Mouse (Mus musculus): ENCODE results near the gene Sergef. TPM values are rescaled to one million over a fixed set of nuclear protein-coding genes. Genes with fewer than 3 reads are reported as not detected.

The Sergef gene
- polyA plus RNA-seq, 1 experiment from 2014 or later = 45.6 TPM

DNA sequence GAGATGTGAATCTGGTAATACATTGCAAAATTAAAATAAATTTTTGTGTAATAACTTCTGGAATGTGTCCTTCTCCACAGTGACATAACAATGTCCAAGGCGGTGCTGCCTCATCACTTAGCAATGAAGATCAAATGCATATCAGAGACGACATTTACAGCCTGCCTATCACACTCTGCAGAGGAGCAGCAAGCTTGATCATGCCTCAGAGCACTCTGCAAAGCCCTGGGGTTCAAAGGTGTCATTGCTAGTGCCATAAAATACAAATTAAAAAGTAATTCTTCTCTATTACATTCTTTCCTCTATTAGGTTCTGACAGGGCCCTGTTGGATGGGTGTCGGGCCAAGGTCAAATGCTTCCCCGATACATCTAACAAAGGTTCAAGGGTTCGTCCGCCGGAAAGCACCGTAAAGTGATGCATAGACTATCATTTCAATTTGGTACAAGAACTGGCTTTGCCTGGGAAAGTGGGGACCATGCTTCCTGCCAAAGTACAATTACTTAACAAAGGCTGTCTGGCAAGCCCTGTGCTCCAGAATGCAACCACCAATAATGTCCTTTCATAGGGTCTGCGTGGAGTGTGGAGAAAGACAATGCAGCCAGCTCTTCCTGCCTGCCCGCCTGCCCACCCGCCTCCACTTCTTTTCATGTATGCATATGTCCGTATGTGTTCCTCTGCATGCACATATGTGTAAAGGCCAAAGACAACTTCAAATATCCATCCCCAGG lies 130.9 kb downstream of the Sergef start:
- no peak overlapping the region for H3K4me3 ChIP-seq
- peak; percentile 25; the same call in 1 of the 2 replicates for ATAC-seq (replicated peaks)
- no peak overlapping the region for H3K9ac ChIP-seq
- H3K9me3 ChIP-seq = no peaks in the 10 kb centered on the region
- peaks cover 26% of the 10 kb centered on the region for H3K4me1 ChIP-seq
- H3K27me3 ChIP-seq (replicated peaks) = no peaks in the 10 kb centered on the region
- peak overlapping the region; percentile 77 for H3K27ac ChIP-seq
- peak overlapping the region; percentile 40; the same call in 1 of the 2 replicates for H3K4me2 ChIP-seq
- 43% methylated on average over 12 of the region's 12 CpGs for WGBS
- H3K36me3 ChIP-seq (replicated peaks) = no peaks in the 10 kb centered on the region

DNA sequence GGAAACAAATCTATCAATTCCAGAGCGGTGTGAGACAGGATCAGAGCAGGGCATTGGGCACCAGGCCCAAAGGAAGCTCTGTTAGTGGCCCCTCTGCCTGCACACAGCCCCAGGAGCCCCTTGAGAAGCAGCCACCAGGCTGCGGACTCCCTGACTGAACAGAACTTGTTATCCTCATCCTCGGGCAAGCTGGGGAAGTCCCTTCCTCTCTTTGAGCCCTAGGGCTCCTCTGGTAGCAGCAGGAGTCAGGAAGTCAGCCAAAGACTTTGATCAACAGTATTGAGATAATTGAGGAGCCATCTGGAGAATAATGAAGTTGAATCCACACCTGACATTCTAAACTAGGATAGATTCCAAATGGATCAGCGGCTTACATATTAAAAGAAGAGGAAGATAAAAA lies 135.4 kb downstream of the Sergef start:
- Histone ChIP-seq H3K9me3 (no peaks in the 10 kb centered on the region), H3K9ac (no peak overlapping the region), H3K27ac (no peak overlapping the region), H3K36me3 (replicated peaks) (no peaks in the 10 kb centered on the region), H3K4me1 (peaks cover 7% of the 10 kb centered on the region), H3K4me2 (no peak overlapping the region), H3K4me3 (no peak overlapping the region), H3K27me3 (replicated peaks) (no peaks in the 10 kb centered on the region)
- WGBS = 49% methylated on average over 4 of the region's 4 CpGs
- ATAC-seq (replicated peaks) = no peak

- no peak for ATAC-seq (replicated peaks)
- WGBS = 94% methylated on average over 13 of the region's 13 CpGs
- Histone ChIP-seq H3K4me1 (no peaks in the 10 kb centered on the region), H3K27me3 (replicated peaks) (no peaks in the 10 kb centered on the region), H3K9me3 (no peaks in the 10 kb centered on the region), H3K27ac (no peak overlapping the region), H3K4me3 (no peak overlapping the region), H3K9ac (no peak overlapping the region), H3K4me2 (no peak overlapping the region), H3K36me3 (replicated peaks) (no peaks in the 10 kb centered on the region)
These were observed 137.0 kb downstream of the Sergef start for GRCm38 (mm10) chr7:46502650-46503049.

- 88% methylated on average over 2 of the region's 2 CpGs for WGBS
These were observed 138.1 kb downstream of the Sergef start for GRCm38 (mm10) chr7:46501458-46501857.

GRCm38 (mm10) chr7:46499561-46499960 lies 140.0 kb downstream of the Sergef start:
- Histone ChIP-seq H3K9me3 (no peaks in the 10 kb centered on the region), H3K4me1 (no peaks in the 10 kb centered on the region), H3K27ac (no peak overlapping the region), H3K4me3 (no peak overlapping the region), H3K9ac (no peak overlapping the region), H3K36me3 (replicated peaks) (no peaks in the 10 kb centered on the region), H3K4me2 (no peak overlapping the region), H3K27me3 (replicated peaks) (no peaks in the 10 kb centered on the region)
- ATAC-seq (replicated peaks) = no peak
- 92% methylated on average over 4 of the region's 4 CpGs for WGBS

More at GRCm38 (mm10) chr7:46501458-46501857, 138.1 kb downstream of the Sergef start:
- H3K4me2 ChIP-seq = no peak overlapping the region
- H3K9ac ChIP-seq = no peak overlapping the region
- H3K9me3 ChIP-seq = no peaks in the 10 kb centered on the region
- H3K27ac ChIP-seq = no peak overlapping the region
- no peaks in the 10 kb centered on the region for H3K4me1 ChIP-seq
- no peak for ATAC-seq (replicated peaks)
- no peak overlapping the region for H3K4me3 ChIP-seq
- no peaks in the 10 kb centered on the region for H3K36me3 ChIP-seq (replicated peaks)
- no peaks in the 10 kb centered on the region for H3K27me3 ChIP-seq (replicated peaks)

GRCm38 (mm10) chr7:46492134-46492678 lies 147.4 kb downstream of the Sergef start:
- 55% methylated on average over 14 of the region's 14 CpGs for WGBS

DNA sequence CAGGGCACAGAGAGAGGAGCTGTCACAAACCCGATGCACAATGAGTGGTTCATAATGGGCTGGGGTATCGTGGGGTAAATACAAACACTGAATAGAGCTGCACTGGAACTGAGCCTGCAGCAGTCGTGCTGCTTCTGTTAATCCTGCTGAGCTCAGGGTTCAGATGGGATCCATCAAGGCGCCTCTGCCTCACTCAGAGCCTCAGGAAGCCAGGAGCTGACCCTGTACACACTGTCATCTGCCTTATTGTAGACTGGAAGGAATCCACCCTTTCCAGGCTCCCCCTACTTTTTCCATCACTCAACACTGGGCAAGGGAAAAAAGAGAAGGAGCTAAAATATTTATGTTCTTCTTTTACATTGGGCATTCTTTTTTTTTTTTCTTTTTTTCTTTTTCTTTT lies 152.3 kb downstream of the Sergef start:
- Histone ChIP-seq H3K27ac (no peak overlapping the region), H3K36me3 (replicated peaks) (no peaks in the 10 kb centered on the region), H3K9me3 (no peaks in the 10 kb centered on the region), H3K4me1 (peaks cover 9% of the 10 kb centered on the region), H3K4me2 (no peak overlapping the region), H3K4me3 (no peak overlapping the region), H3K27me3 (replicated peaks) (no peaks in the 10 kb centered on the region), H3K9ac (no peak overlapping the region)
- ATAC-seq (replicated peaks) = no peak
- WGBS = 29% methylated on average over 4 of the region's 4 CpGs

More at GRCm38 (mm10) chr7:46492134-46492678, 147.4 kb downstream of the Sergef start:
- ATAC-seq (replicated peaks) = 0 out of 2 replicates have a peak, but pooled peaks have one; percentile 66
- Histone ChIP-seq H3K4me3 (no peak overlapping the region), H3K27me3 (replicated peaks) (no peaks in the 10 kb centered on the region), H3K9me3 (no peaks in the 10 kb centered on the region), H3K36me3 (replicated peaks) (no peaks in the 10 kb centered on the region), H3K4me1 (0 out of 2 replicates have a peak, but pooled peaks cover 2% of the 10 kb centered on the region), H3K27ac (peak overlapping the region; percentile 27), H3K9ac (no peak overlapping the region), H3K4me2 (no peak overlapping the region)

- no peaks in the 10 kb centered on the region for H3K27me3 ChIP-seq (replicated peaks)
- 78% methylated on average over 5 of the region's 5 CpGs for whole genome bisulfite sequencing
- no peak for ATAC-seq (replicated peaks)
These were observed 152.8 kb downstream of the Sergef start for GRCm38 (mm10) chr7:46486761-46487160.

GRCm38 (mm10) chr7:46484223-46484622 lies 155.4 kb downstream of the Sergef start:
- H3K27ac ChIP-seq = no peak overlapping the region
- H3K4me2 ChIP-seq = no peak overlapping the region
- WGBS = 92% methylated on average over 6 of the region's 6 CpGs
- H3K9me3 ChIP-seq = no peaks in the 10 kb centered on the region
- peaks cover 7% of the 10 kb centered on the region for H3K4me1 ChIP-seq
- ATAC-seq (replicated peaks) = no peak
- H3K9ac ChIP-seq = no peak overlapping the region
- H3K4me3 ChIP-seq = no peak overlapping the region
- no peaks in the 10 kb centered on the region for H3K27me3 ChIP-seq (replicated peaks)
- no peaks in the 10 kb centered on the region for H3K36me3 ChIP-seq (replicated peaks)

More at GRCm38 (mm10) chr7:46486761-46487160, 152.8 kb downstream of the Sergef start:
- H3K4me2 ChIP-seq = no peak overlapping the region
- H3K4me3 ChIP-seq = no peak overlapping the region
- H3K9me3 ChIP-seq = no peaks in the 10 kb centered on the region
- peaks cover 7% of the 10 kb centered on the region for H3K4me1 ChIP-seq
- no peaks in the 10 kb centered on the region for H3K36me3 ChIP-seq (replicated peaks)
- H3K27ac ChIP-seq = no peak overlapping the region
- H3K9ac ChIP-seq = no peak overlapping the region

GRCm38 (mm10) chr7:46483050-46483449 lies 156.6 kb downstream of the Sergef start:
- WGBS = 72% methylated on average over 10 of the region's 10 CpGs
- H3K27ac ChIP-seq = 0 out of 2 replicates have a peak overlapping the region, but pooled peaks have one; percentile 25

GRCm38 (mm10) chr7:46482099-46482531 lies 157.5 kb downstream of the Sergef start:
- ATAC-seq (replicated peaks) = no peak
- no peak overlapping the region for H3K4me2 ChIP-seq
- H3K36me3 ChIP-seq (replicated peaks) = no peaks in the 10 kb centered on the region
- H3K27me3 ChIP-seq (replicated peaks) = no peaks in the 10 kb centered on the region
- no peak overlapping the region for H3K4me3 ChIP-seq
- peaks cover 7% of the 10 kb centered on the region for H3K4me1 ChIP-seq
- H3K27ac ChIP-seq = no peak overlapping the region
- 80% methylated on average over 2 of the region's 2 CpGs for WGBS
- no peaks in the 10 kb centered on the region for H3K9me3 ChIP-seq
- H3K9ac ChIP-seq = no peak overlapping the region

More at GRCm38 (mm10) chr7:46483050-46483449, 156.6 kb downstream of the Sergef start:
- no peak overlapping the region for H3K4me2 ChIP-seq
- no peaks in the 10 kb centered on the region for H3K9me3 ChIP-seq
- no peak overlapping the region for H3K4me3 ChIP-seq
- peaks cover 7% of the 10 kb centered on the region for H3K4me1 ChIP-seq
- 0 out of 2 replicates have a peak, but pooled peaks have one; percentile 19 for ATAC-seq (replicated peaks)
- H3K36me3 ChIP-seq (replicated peaks) = no peaks in the 10 kb centered on the region
- no peaks in the 10 kb centered on the region for H3K27me3 ChIP-seq (replicated peaks)
- no peak overlapping the region for H3K9ac ChIP-seq

- ATAC-seq (replicated peaks) = no peak
- 77% methylated on average over 6 of the region's 6 CpGs for WGBS
- Histone ChIP-seq H3K36me3 (replicated peaks) (no peaks in the 10 kb centered on the region), H3K27ac (no peak overlapping the region), H3K4me3 (no peak overlapping the region), H3K9me3 (no peaks in the 10 kb centered on the region), H3K27me3 (replicated peaks) (no peaks in the 10 kb centered on the region), H3K4me2 (no peak overlapping the region), H3K4me1 (peaks cover 7% of the 10 kb centered on the region), H3K9ac (no peak overlapping the region)
These were observed 159.8 kb downstream of the Sergef start for GRCm38 (mm10) chr7:46479793-46480192.

Data from midbrain, embryonic 15.5 days (tissue).